Mouse (Mus musculus) heart, adult 2 months (tissue): ENCODE measurements around the gene Ppm1d. TPM values are rescaled to one million over a fixed set of nuclear protein-coding genes. Genes with fewer than 3 reads are reported as not detected.

ENCODE experiments used
- DNase-seq, 2 experiments: peaks; one replicate each; pipeline ENCODE4 v3.0.0; 2021
- H3K27ac ChIP-seq: fragments of 200-600 bp; 2 replicates; pipeline ENCODE4 v1.8.1; 2022
- H3K27me3 ChIP-seq: fragments of 200-500 bp; 2 replicates; pipeline ENCODE4 v1.6.1; 2012; ENCODE audit warnings: mild to moderate bottlenecking, low read length, inconsistent platforms, mixed read lengths; ENCODE audit not compliant: control insufficient read depth, insufficient read depth
- H3K36me3 ChIP-seq: fragments of 200-500 bp; 2 replicates; pipeline ENCODE4 v1.6.1; 2012; ENCODE audit warnings: low read length, inconsistent platforms; ENCODE audit not compliant: control insufficient read depth, insufficient read depth
- H3K4me1 ChIP-seq: fragments of 200-500 bp; 2 replicates; pipeline ENCODE4 v1.6.1; 2011; ENCODE audit warnings: low read length; ENCODE audit not compliant: control insufficient read depth, insufficient read depth
- H3K4me3 ChIP-seq: fragments of 200-600 bp; 2 replicates; pipeline ENCODE4 v1.8.1; 2022
- H3K79me2 ChIP-seq: fragments of 200-500 bp; replicated peaks from 2 replicates; pipeline ENCODE4 v1.6.1; 2012; ENCODE audit warnings: mild to moderate bottlenecking, inconsistent platforms, low read length, moderate library complexity, mixed read lengths; ENCODE audit not compliant: control insufficient read depth, insufficient read depth
- H3K9ac ChIP-seq: fragments of 200-500 bp; 2 replicates; pipeline ENCODE4 v1.6.1; 2012; ENCODE audit warnings: low read depth, mild to moderate bottlenecking, control low read depth, inconsistent platforms, low read length, mixed read lengths
- CTCF ChIP-seq: fragments of 200-600 bp; IDR thresholded peaks from 2 replicates; pipeline ENCODE4 v1.8.1; 2022; ENCODE audit warnings: antibody characterized with exemption, mild to moderate bottlenecking, moderate library complexity
- EP300 ChIP-seq: fragments of 200-500 bp; IDR thresholded peaks from 2 replicates; pipeline ENCODE4 v1.6.1; 2011; ENCODE audit warnings: low read depth, low read length, control low read depth; ENCODE audit not compliant: insufficient read depth
- POLR2A ChIP-seq: fragments of 200-500 bp; IDR thresholded peaks from 2 replicates; pipeline ENCODE4 v1.6.1; 2011; ENCODE audit warnings: mild to moderate bottlenecking, low read depth, low read length, control low read depth; ENCODE audit not compliant: insufficient read depth
- WGBS: fragments of 180-500 bp; shearing (Covaris S2); methylation state at CpG from one replicate; pipeline ENCODE4 v1.1.7; 2018; 5-methylcytosine and 5-hydroxymethylcytosine counted together
- intact Hi-C: fragments of 180-260 bp; cut with DNase I; formaldehyde crosslinking; loops from one replicate; pipeline ENCODE4 v1.15.1; 2025
- polyA plus RNA-seq: library from polyadenylated mRNA; depleted of rRNA; stranded (reverse); fragments of >200 nt; gene quantifications from 2 replicates; pipeline ENCODE4 v1.2.3, GENCODE M21; 2012
- total RNA-seq, 2 experiments: library from RNA; stranded (reverse); gene quantifications; 2 replicates each; pipeline ENCODE4 v1.2.3; 2021

The Ppm1d gene
- total and polyA plus RNA-seq, 3 experiments, result 2.9 to 10.2 (median 6.8) TPM

DNA sequence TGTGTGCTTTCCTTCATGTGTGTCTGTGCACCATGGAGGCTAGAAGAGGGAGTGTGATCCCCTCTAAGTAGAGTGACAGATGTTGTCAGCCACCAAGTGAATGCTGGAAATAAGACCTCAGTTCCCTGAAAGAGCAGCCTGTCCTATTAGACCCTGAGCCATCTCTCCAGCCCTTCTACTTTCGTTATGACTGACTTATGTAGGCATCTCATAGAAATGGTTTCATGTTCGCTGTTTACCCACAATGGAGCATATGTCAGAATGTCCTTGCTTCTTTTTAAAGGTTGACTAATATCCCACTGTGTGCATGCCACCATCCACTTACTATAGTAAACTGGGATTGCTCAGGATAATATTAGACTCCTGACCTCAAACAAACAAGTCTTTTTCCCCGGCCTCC lies 55.1 kb downstream of the Ppm1d start:
- DNase-seq, result no peak
- intact Hi-C loops, result no loop called here
- 94% methylated on average over 3 of the region's 3 CpGs for WGBS
- no peak overlapping the region for H3K27ac ChIP-seq
- no peaks in the 10 kb centered on the region for H3K79me2 ChIP-seq
- H3K9ac ChIP-seq, result no peak overlapping the region
- no peaks in the 10 kb centered on the region for H3K27me3 ChIP-seq
- H3K4me3 ChIP-seq, result no peak overlapping the region
- TF ChIP-seq CTCF (no peak), EP300 (no peak), POLR2A (no peak)
- H3K36me3 ChIP-seq, result peaks cover 2% of the 10 kb centered on the region; the same call in 1 of the 2 replicates
- no peaks in the 10 kb centered on the region for H3K4me1 ChIP-seq

DNA sequence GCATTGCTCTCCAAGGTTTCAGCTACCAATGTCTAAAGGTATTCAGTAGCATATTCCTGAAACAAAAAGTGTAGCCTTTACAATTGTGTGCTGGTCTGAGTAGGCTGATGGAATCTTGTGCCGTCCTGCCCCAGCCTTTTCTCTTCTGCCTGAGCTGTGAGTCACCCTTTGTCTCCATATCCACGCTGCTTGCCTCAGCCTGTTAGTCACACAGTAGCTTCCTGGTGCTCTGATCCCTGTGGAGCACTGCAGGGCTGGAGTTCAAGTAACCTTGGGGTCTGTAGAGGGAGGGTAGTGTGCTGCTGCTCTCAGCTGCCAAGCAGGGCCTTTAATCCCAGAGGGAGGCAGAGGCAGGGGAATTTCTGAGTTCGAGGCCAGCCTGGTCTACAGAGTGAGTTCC lies 56.8 kb downstream of the Ppm1d start:
- Histone ChIP-seq H3K27ac (no peak overlapping the region), H3K9ac (no peak overlapping the region), H3K27me3 (no peaks in the 10 kb centered on the region), H3K4me3 (no peak overlapping the region), H3K36me3 (peaks cover 2% of the 10 kb centered on the region; the same call in 1 of the 2 replicates), H3K4me1 (no peaks in the 10 kb centered on the region), H3K79me2 (no peaks in the 10 kb centered on the region)
- no peak for DNase-seq
- 66% methylated on average over 3 of the region's 3 CpGs for WGBS
- intact Hi-C loops, result no loop called here
- no peak for TF ChIP-seq EP300
- no peak for TF ChIP-seq CTCF
- TF ChIP-seq POLR2A, result no peak

DNA sequence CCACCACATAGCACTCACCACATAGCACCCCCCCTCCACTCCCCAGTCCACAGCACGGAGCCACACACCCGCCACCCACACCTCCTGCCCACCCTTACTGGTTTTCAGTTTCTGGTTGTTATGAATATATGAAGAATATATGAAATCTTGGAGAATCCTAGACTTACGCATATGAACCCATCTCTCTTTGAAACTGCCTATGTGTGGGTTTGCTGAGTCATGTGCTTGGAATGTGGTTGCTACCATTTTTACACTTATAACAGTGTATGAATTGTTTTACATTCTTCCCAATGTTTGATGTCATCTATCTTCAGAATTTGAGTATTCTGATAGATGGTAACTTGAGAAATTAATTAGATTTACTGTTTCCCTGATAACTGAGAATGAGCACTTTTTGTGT lies 68.0 kb downstream of the Ppm1d start:
- Histone ChIP-seq H3K9ac (no peak overlapping the region), H3K4me3 (no peak overlapping the region), H3K4me1 (no peaks in the 10 kb centered on the region), H3K27me3 (no peaks in the 10 kb centered on the region), H3K79me2 (no peaks in the 10 kb centered on the region), H3K27ac (no peak overlapping the region), H3K36me3 (no peaks in the 10 kb centered on the region)
- WGBS, result 90% methylated on average over 3 of the region's 3 CpGs
- intact Hi-C loops, result no loop called here
- TF ChIP-seq CTCF (no peak), POLR2A (no peak), EP300 (no peak)
- no peak for DNase-seq

GRCm38 (mm10) chr11:85380046-85380445 lies 69.0 kb downstream of the Ppm1d start:
- Histone ChIP-seq H3K4me1 (no peaks in the 10 kb centered on the region), H3K27ac (no peak overlapping the region), H3K4me3 (no peak overlapping the region), H3K27me3 (no peaks in the 10 kb centered on the region), H3K9ac (no peak overlapping the region), H3K79me2 (no peaks in the 10 kb centered on the region), H3K36me3 (no peaks in the 10 kb centered on the region)
- DNase-seq, result no peak
- 21% methylated on average over 1 of the region's 1 CpGs for WGBS
- intact Hi-C loops, result loop anchor here (5.0 kb wide), 5 partner anchors 92 to 792 kb away; no protein-coding TSS in a partner anchor
- TF ChIP-seq EP300 (no peak), POLR2A (no peak), CTCF (0 out of 2 replicates have a peak, but pooled peaks have one; percentile 14)

GRCm38 (mm10) chr11:85382055-85382454 lies 71.0 kb downstream of the Ppm1d start:
- DNase-seq, result peak; percentile 74 to 75
- 17% methylated on average over 4 of the region's 4 CpGs for WGBS
- H3K79me2 ChIP-seq, result no peaks in the 10 kb centered on the region
- H3K4me3 ChIP-seq, result no peak overlapping the region
- no peaks in the 10 kb centered on the region for H3K36me3 ChIP-seq
- no peaks in the 10 kb centered on the region for H3K27me3 ChIP-seq
- intact Hi-C loops, result loop anchor here (5.0 kb wide), 5 partner anchors 90 to 790 kb away; no protein-coding TSS in a partner anchor
- H3K4me1 ChIP-seq, result no peaks in the 10 kb centered on the region
- no peak overlapping the region for H3K9ac ChIP-seq
- TF ChIP-seq POLR2A (no peak), EP300 (peak; percentile 83; the same call in 1 of the 2 replicates), CTCF (peak; percentile 94)
- no peak overlapping the region for H3K27ac ChIP-seq

DNA sequence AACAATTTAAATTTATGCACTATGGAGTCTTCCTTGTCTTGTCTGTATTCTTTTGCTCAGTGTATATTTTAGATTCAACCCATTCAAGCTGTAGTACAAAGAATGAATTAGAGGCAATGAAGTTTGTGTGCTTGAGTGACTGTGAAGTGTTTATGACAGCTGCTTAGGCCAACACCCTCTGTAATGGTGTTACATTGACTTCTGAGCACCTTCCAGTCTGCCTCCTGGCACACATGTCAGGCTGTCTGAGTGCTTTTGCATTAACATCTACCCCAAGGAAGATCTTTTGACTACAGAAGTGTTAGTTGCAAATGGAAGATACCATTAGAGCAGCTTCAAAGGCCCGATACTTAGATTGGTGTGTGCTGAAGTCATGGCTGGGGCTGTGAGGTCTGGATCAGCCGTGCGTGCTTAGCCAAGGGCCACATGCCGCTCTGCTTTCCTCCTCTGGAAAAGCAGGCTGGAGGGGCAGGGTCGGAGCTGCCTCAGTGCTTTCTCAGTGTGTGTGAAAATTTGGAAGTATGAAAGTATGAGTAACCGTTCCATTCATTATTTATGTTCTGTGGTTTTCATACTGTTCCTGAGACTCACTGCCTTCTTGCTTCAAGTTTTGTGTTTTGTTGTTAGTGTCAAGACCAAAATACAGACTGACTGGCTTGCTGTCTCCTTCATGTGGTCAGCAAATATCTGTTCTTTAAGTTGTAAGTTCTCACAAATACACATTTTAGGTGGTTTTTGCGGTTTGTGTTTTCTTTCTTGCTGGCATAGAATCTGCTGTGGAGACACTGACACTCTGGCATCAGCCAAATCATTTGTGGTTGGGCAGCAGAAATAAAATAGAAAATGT lies 73.2 kb downstream of the Ppm1d start:
- DNase-seq, result no peak
- Histone ChIP-seq H3K27ac (no peak overlapping the region), H3K4me1 (no peaks in the 10 kb centered on the region), H3K36me3 (no peaks in the 10 kb centered on the region), H3K9ac (no peak overlapping the region), H3K27me3 (no peaks in the 10 kb centered on the region), H3K4me3 (no peak overlapping the region), H3K79me2 (no peaks in the 10 kb centered on the region)
- WGBS, result 92% methylated on average over 7 of the region's 7 CpGs
- intact Hi-C loops, result loop anchor here (5.0 kb wide), 5 partner anchors 88 to 788 kb away; no protein-coding TSS in a partner anchor
- TF ChIP-seq EP300, result no peak
- no peak for TF ChIP-seq POLR2A
- TF ChIP-seq CTCF, result no peak
